Mouse (Mus musculus) left cerebral cortex, adult 9 months (tissue): ENCODE measurements around the gene Slc7a14.
A peak's percentile ranks its signal among the peaks of the same experiment; 100 is the strongest.

Experiments
- DNase-seq, 2 experiments: peaks; one replicate each; pipeline ENCODE4 v3.0.0; 2022; ENCODE audit warnings: low spot score in 2 of 2

Slc7a14 gene

GRCm38 (mm10) chr3:31309934-31310787 lies at the start of gene Slc7a14:
TSS of gene Slc7a14 (minus strand) at chr3:31310378.
- DNase-seq: peak in 1 of 2 experiments; percentile 79

GRCm38 (mm10) chr3:31346540-31346939 lies 36.4 kb upstream of the Slc7a14 start:
- DNase-seq: no peak

GRCm38 (mm10) chr3:31345766-31346165 lies 35.6 kb upstream of the Slc7a14 start:
- DNase-seq: no peak

GRCm38 (mm10) chr3:31339236-31339635 lies 29.1 kb upstream of the Slc7a14 start:
- DNase-seq: no peak

GRCm38 (mm10) chr3:31328237-31328836 lies 18.2 kb upstream of the Slc7a14 start:
- DNase-seq: peak in 1 of 2 experiments; percentile 58

GRCm38 (mm10) chr3:31327791-31328190 lies 17.6 kb upstream of the Slc7a14 start:
- no peak for DNase-seq

GRCm38 (mm10) chr3:31324231-31324654 lies 14.1 kb upstream of the Slc7a14 start:
- DNase-seq: peak in 1 of 2 experiments; percentile 31

GRCm38 (mm10) chr3:31309371-31309933 lies 726 bp downstream of the Slc7a14 start:
- peak in 1 of 2 experiments; percentile 46 for DNase-seq

GRCm38 (mm10) chr3:31308906-31309305 lies 1.3 kb downstream of the Slc7a14 start:
- no peak for DNase-seq

- DNase-seq: peak in 1 of 2 experiments; percentile 66
These were observed 2.2 kb downstream of the Slc7a14 start for GRCm38 (mm10) chr3:31307936-31308335.

- no peak for DNase-seq
These were observed 18.2 kb downstream of the Slc7a14 start for GRCm38 (mm10) chr3:31291673-31292602.

- no peak for DNase-seq
These were observed 22.7 kb downstream of the Slc7a14 start for GRCm38 (mm10) chr3:31287421-31287948.

- DNase-seq: no peak
These were observed 29.1 kb downstream of the Slc7a14 start for GRCm38 (mm10) chr3:31281116-31281515.

- DNase-seq: no peak
These were observed 35.3 kb downstream of the Slc7a14 start for GRCm38 (mm10) chr3:31274875-31275274.

- DNase-seq: peak in 1 of 2 experiments; percentile 53
These were observed 36.9 kb downstream of the Slc7a14 start for GRCm38 (mm10) chr3:31273247-31273646.

- DNase-seq: no peak
These were observed 37.5 kb downstream of the Slc7a14 start for GRCm38 (mm10) chr3:31272635-31273034.

GRCm38 (mm10) chr3:31269551-31270317 lies 40.4 kb downstream of the Slc7a14 start:
- no peak for DNase-seq

- DNase-seq: no peak
These were observed 42.3 kb downstream of the Slc7a14 start for GRCm38 (mm10) chr3:31267921-31268320.

- no peak for DNase-seq
These were observed 43.2 kb downstream of the Slc7a14 start for GRCm38 (mm10) chr3:31266941-31267340.

GRCm38 (mm10) chr3:31263535-31263934 lies 46.6 kb downstream of the Slc7a14 start:
- DNase-seq: peak in 1 of 2 experiments; percentile 63
